8 mouse cellular contexts compared by ENCODE assay signal in genomic region chr3:87525043-87525836, GRCm38 (mm10). TPM values are rescaled to one million over a fixed set of nuclear protein-coding genes. Genes with fewer than 3 reads are reported as not detected.
DNase-seq lines count a peak whose midpoint lies in the region; ATAC-seq and TF ChIP-seq lines count a peak whose summit lies in the region.

Gene Etv3 (plus strand): TSS chr3:87525407.

- peak; percentile 87; the same call in 1 of the 2 replicates for TF ChIP-seq POLR2A in liver, adult 2 months (IDR thresholded peaks at IDR 0.05; ENCODE audit: extremely low read depth, insufficient read depth, low read length)
- peak; percentile 88 for TF ChIP-seq POLR2A in myocyte (IDR thresholded peaks at IDR 0.05; ENCODE audit: insufficient read length, low read depth)

- peak within 1 kb of the TSS; percentile 72 for H3ac ChIP-seq in myocyte (ENCODE audit: control insufficient read depth, insufficient read length)

- H3K4me3 ChIP-seq in brown adipose tissue, adult 24 weeks (ENCODE audit: insufficient read depth, low read depth, low read length): peak within 1 kb of the TSS; percentile 93
- H3K4me3 ChIP-seq in heart, embryonic 12.5 days: peak within 1 kb of the TSS; percentile 77
- peak within 1 kb of the TSS; percentile 99 for H3K4me3 ChIP-seq in kidney, postnatal 0 days (replicated peaks; ENCODE audit: low read depth, low read length)
- H3K4me3 ChIP-seq in liver, adult 2 months (ENCODE audit: insufficient read depth, low read depth, low read length): peak within 1 kb of the TSS; percentile 88
- peak within 1 kb of the TSS; percentile 65 for H3K4me3 ChIP-seq in myocyte

- ATAC-seq in CD4-positive, CD25-positive, alpha-beta regulatory T cell, adult 4 months: peak; percentile 69
- ATAC-seq in erythroid progenitor cell, adult 5-6 weeks (replicated peaks; ENCODE audit: low FRiP score, poor library complexity, severe bottlenecking): 0 out of 2 replicates have a peak, but pooled peaks have one; percentile 43
- peak; percentile 93 for ATAC-seq in heart, embryonic 12.5 days (ENCODE audit: insufficient number of reproducible peaks, low FRiP score)
- peak; percentile 93 for ATAC-seq in kidney, postnatal 0 days (replicated peaks; ENCODE audit: low FRiP score, low read depth)

- peaks cover 30% of the 10 kb centered on the region for H3K36me3 ChIP-seq in heart, embryonic 12.5 days
- H3K36me3 ChIP-seq in kidney, postnatal 0 days (ENCODE audit: insufficient read depth, low read length): peaks cover 23% of the 10 kb centered on the region
- peaks cover 23% of the 10 kb centered on the region for H3K36me3 ChIP-seq in liver, adult 2 months (ENCODE audit: control insufficient read depth, insufficient read depth, low read length)
- H3K36me3 ChIP-seq in myocyte (ENCODE audit: control insufficient read depth, insufficient read depth): peaks cover 3% of the 10 kb centered on the region

- H3K27ac ChIP-seq in brown adipose tissue, adult 24 weeks (replicated peaks; ENCODE audit: low read depth, low read length): peak within 1 kb of the TSS; percentile 92
- peak within 1 kb of the TSS; percentile 88 for H3K27ac ChIP-seq in heart, embryonic 12.5 days (ENCODE audit: poor library complexity, severe bottlenecking)
- peak within 1 kb of the TSS; percentile 85 for H3K27ac ChIP-seq in kidney, postnatal 0 days
- H3K27ac ChIP-seq in liver, adult 2 months (replicated peaks; ENCODE audit: insufficient read depth, low read depth, low read length): peak within 1 kb of the TSS; percentile 86

- H3K4me2 ChIP-seq in heart, embryonic 12.5 days: peak within 1 kb of the TSS; percentile 84
- peak within 1 kb of the TSS; percentile 67 for H3K4me2 ChIP-seq in kidney, postnatal 0 days (ENCODE audit: low read length)
- peak within 1 kb of the TSS; percentile 97 for H3K4me2 ChIP-seq in myocyte (ENCODE audit: low read depth)

- WGBS in heart, embryonic 12.5 days: 3% methylated on average over 61 of the region's 64 CpGs
- 6% methylated on average over 61 of the region's 64 CpGs for WGBS in kidney, postnatal 0 days
- WGBS in liver, adult 2 months: 3% methylated on average over 64 of the region's 64 CpGs

- no peaks in the 10 kb centered on the region for H3K9me3 ChIP-seq in heart, embryonic 12.5 days (replicated peaks)
- no peaks in the 10 kb centered on the region for H3K9me3 ChIP-seq in kidney, postnatal 0 days (replicated peaks; ENCODE audit: low read length)

- H3K4me1 ChIP-seq in brown adipose tissue, adult 24 weeks (ENCODE audit: control insufficient read depth, insufficient read depth, insufficient read length, low read length): peaks cover 3% of the 10 kb centered on the region; the same call in 1 of the 2 replicates
- peaks cover 35% of the 10 kb centered on the region for H3K4me1 ChIP-seq in heart, embryonic 12.5 days (replicated peaks)
- 0 out of 2 replicates have a peak, but pooled peaks cover 12% of the 10 kb centered on the region for H3K4me1 ChIP-seq in kidney, postnatal 0 days (replicated peaks; ENCODE audit: insufficient read depth, low read length)
- H3K4me1 ChIP-seq in liver, adult 2 months (ENCODE audit: control insufficient read depth, insufficient read depth, low read length): peaks cover 10% of the 10 kb centered on the region

- peak within 1 kb of the TSS; percentile 95 for H3K9ac ChIP-seq in heart, embryonic 12.5 days
- H3K9ac ChIP-seq in kidney, postnatal 0 days (ENCODE audit: low read depth, low read length): peak within 1 kb of the TSS; percentile 99
- H3K9ac ChIP-seq in liver, adult 2 months (ENCODE audit: low read depth, low read length): peak within 1 kb of the TSS; percentile 95

- peak; percentile 93 for DNase-seq in kidney, postnatal 0 days (ENCODE audit: low spot score)
- peak; percentile 86 for DNase-seq in liver, adult 2 months (ENCODE audit: extremely low read depth, low read depth, low spot score)
- peak; percentile 81 to 91 for DNase-seq in spleen, postnatal 4 days (ENCODE audit: low spot score in 2 of 2)

- peak; percentile 14; the same call in 1 of the 2 replicates for TF ChIP-seq CTCF in kidney, postnatal 0 days (IDR thresholded peaks at IDR 0.05; ENCODE audit: low read depth)
- no peak for TF ChIP-seq CTCF in liver, adult 2 months (IDR thresholded peaks at IDR 0.05; ENCODE audit: low read depth, low read length)

- H3K27me3 ChIP-seq in heart, embryonic 12.5 days (replicated peaks): no peaks in the 10 kb centered on the region
- H3K27me3 ChIP-seq in kidney, postnatal 0 days (ENCODE audit: insufficient read depth, low read length): no peaks in the 10 kb centered on the region
- H3K27me3 ChIP-seq in liver, adult 2 months (ENCODE audit: control insufficient read depth, insufficient read depth, low read length): no peaks in the 10 kb centered on the region
- peaks cover 7% of the 10 kb centered on the region for H3K27me3 ChIP-seq in myocyte (ENCODE audit: control insufficient read depth, insufficient read depth, insufficient read length)

- H3K79me2 ChIP-seq in liver, adult 2 months (ENCODE audit: control insufficient read depth, insufficient read depth, low read length): peaks cover 4% of the 10 kb centered on the region; the same call in 1 of the 2 replicates
- H3K79me2 ChIP-seq in myocyte (ENCODE audit: control insufficient read depth, insufficient read depth): peaks cover 15% of the 10 kb centered on the region

TF ChIP-seq in myocyte, 11 proteins besides CTCF, POLR2A, EP300 and RAD21:
- no peak for TF ChIP-seq REST (IDR thresholded peaks at IDR 0.05; ENCODE audit: insufficient read depth, insufficient read length)
- TF ChIP-seq USF1 (IDR thresholded peaks at IDR 0.05; ENCODE audit: low read depth): no peak
- no peak for TF ChIP-seq TCF3 (IDR thresholded peaks at IDR 0.05; ENCODE audit: insufficient read length, low read depth)
- TF ChIP-seq POLR2AphosphoS2 (IDR thresholded peaks at IDR 0.05; ENCODE audit: insufficient read length, low read depth): peak; percentile 84
- no peak for TF ChIP-seq E2F4 (IDR thresholded peaks at IDR 0.05; ENCODE audit: insufficient read depth)
- TF ChIP-seq MYOG (IDR thresholded peaks at IDR 0.05; ENCODE audit: control insufficient read depth in 1 of 3, insufficient read depth in 1 of 3, insufficient read length in 2 of 3, low read depth in 2 of 3): no peak
- no peak for TF ChIP-seq TCF12 (IDR thresholded peaks at IDR 0.05; ENCODE audit: insufficient read depth, poor library complexity, severe bottlenecking)
- no peak for TF ChIP-seq MYOD1 (IDR thresholded peaks at IDR 0.05; ENCODE audit: control insufficient read depth in 1 of 3, insufficient read length in 2 of 3, low read depth in 2 of 3)
TF ChIP-seq in myocyte: peak in this region for 1.

RNA-seq across cellular contexts. Expression of gene Etv3, which starts in this region (rescaled TPM):
- polyA plus RNA-seq in CD4-positive, CD25-positive, alpha-beta regulatory T cell, adult 4 months (2017; shearing (Covaris generic)): 10 to 100 TPM; 24.6 to 37.8 TPM
- polyA plus RNA-seq in brown adipose tissue, adult 24 weeks (2012; ENCODE audit: insufficient read depth, insufficient read length, missing spikeins): 11.4 and 15.8 TPM in 2 replicates
- total RNA-seq in erythroid progenitor cell, adult 5-6 weeks (2015; ENCODE audit: low replicate concordance): 3.2 and 4.6 TPM in 2 replicates
- total RNA-seq in erythroid progenitor cell, adult 5-6 weeks (2017; ENCODE audit: low replicate concordance): 1.1 and 4.5 TPM in 2 replicates
- 13.9 and 14.0 TPM in 2 replicates for polyA plus RNA-seq in heart, embryonic 12.5 days (2016; fragmentation: Nextera tagmentation; extraction: Ambion mirVana)
- 10.2 and 10.9 TPM in 2 replicates for polyA plus RNA-seq in kidney, postnatal 0 days (2015; fragmentation: Nextera tagmentation; extraction: Ambion mirVana)
- 7.0 and 7.9 TPM in 2 replicates for total RNA-seq in liver, adult 2 months (2014; rRNA removed)
- 4.4 and 5.3 TPM in 2 replicates for polyA plus RNA-seq in liver, adult 2 months (2012; rRNA removed)
- polyA plus RNA-seq in myocyte (2012; fragmentation: generic; extraction: Trizol): 4.6 TPM

Comparison
In these comparisons a context has a peak if more than half of its experiments do, and no peak if none do; other contexts are left out.
1. Peak in every context shown above with its lines: DNase-seq, ATAC-seq, H3K4me3 ChIP-seq and H3K27ac ChIP-seq.
2. ATAC-seq: peak in every context shown above with its lines; median percentile 93 in heart, embryonic 12.5 days; 93 in kidney, postnatal 0 days; 69 in CD4-positive, CD25-positive, alpha-beta regulatory T cell, adult 4 months; 43 in erythroid progenitor cell, adult 5-6 weeks.